Mouse (Mus musculus) gastrocnemius, postnatal 14 days (tissue): ENCODE results near the gene Caskin1. TPM values are rescaled to one million over a fixed set of nuclear protein-coding genes. Genes with fewer than 3 reads are reported as not detected.

Experiments used
- DNase-seq: peaks from one replicate; pipeline ENCODE4 v3.0.0; 2021; ENCODE audit warnings: mixed read lengths
- intact Hi-C: fragments of 180-260 bp; cut with DNase I; formaldehyde crosslinking; loops from one replicate; pipeline ENCODE4 v1.15.1; 2025; ENCODE audit warnings: low total_unique reads
- total RNA-seq, 2 experiments: library from RNA; stranded (reverse); gene quantifications; 2 replicates each; pipeline ENCODE4 v1.2.3; 2021

Caskin1 gene
- total RNA-seq, 2 experiments from 2014 or later = 0.22 to 0.31 TPM

DNA sequence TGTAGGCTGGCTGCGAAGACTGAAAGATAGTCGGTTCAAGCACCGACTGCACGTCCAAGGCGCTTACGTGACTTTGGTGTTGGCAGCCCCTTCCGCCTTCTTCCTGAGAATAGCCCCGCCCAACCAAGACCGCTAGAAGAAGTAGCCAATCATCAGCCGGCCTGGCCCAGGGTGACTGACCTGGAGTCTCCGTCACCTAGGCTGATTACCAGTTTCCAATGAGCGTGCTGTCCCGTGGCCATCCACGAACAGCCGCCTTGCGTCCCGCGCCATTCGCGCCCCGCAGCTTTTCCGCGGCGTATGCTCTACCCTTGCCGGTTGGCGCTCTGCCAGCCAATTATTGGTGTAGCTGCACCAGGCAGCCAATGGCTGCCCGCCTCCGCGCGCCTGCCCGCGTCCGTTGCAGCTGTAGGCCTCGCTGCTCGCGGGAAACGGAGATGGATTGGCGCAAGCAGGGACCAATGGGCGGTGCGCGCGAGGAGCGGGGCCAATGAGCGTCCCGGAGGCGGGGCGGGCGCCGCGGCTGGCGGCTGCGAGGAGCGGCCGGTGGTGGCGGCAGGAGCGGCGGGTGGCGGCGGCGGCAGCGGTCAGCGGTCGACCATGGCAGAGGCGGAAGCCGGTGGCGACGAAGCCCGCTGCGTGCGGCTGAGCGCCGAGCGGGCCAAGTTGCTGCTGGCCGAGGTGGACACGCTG is 18.3 kb upstream of the Caskin1 start, which contains the start of the genes E4f1 and Pgp:
E4f1 (minus strand) TSS at position 404 of the 693 bp plus-strand sequence.
Pgp (plus strand) TSS at position 483 of the 693 bp plus-strand sequence.
- DNase-seq = peak; percentile 99
- intact Hi-C loops = no loop called here

GRCm38 (mm10) chr17:24470701-24471527 is 17.5 kb upstream of the Caskin1 start:
- intact Hi-C loops = no loop called here
- DNase-seq = no peak

GRCm38 (mm10) chr17:24472512-24472911 is 15.9 kb upstream of the Caskin1 start:
- DNase-seq = peak; percentile 61
- intact Hi-C loops = no loop called here

DNA sequence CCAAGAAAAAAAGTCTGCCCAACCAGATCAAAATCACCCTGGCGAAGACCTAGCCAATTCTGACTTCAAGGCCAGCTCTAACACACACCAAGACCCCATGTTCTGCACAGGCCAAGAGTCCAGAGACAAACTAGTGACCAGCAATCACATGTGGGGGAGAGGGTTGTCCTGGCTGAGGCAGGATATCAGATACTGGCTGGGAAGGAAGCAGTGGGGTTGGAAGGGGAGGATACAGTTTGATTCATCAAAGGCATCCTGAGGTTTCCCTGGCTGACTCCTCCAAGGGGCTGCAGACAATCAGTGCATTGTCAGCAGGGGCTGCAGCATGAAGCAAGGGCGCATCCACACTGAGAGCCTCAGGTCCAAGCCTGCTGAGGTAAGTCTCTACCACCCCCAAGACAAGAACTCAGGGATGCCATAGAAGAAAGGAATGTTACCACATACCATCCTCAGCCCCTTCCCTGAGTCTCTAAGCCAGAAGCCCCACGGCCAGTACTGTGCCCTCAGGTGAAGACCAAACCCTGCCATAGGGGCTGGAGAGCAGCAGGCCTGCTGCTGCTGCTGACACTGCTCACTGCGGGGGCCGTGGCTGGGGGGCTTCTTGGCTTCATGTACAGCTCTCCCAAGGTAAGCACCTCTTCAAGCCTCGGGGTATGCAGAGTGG is 14.7 kb upstream of the Caskin1 start, which contains the start of gene Bricd5:
Bricd5 (plus strand) TSS at position 273 of the 664 bp plus-strand sequence.
- intact Hi-C loops = no loop called here

GRCm38 (mm10) chr17:24474557-24474956 is 13.8 kb upstream of the Caskin1 start:
- intact Hi-C loops = no loop called here
- DNase-seq = no peak

More for the DNA sequence above, 14.7 kb upstream of the Caskin1 start, which contains the start of gene Bricd5:
- DNase-seq = no peak

GRCm38 (mm10) chr17:24475586-24475985 is 12.8 kb upstream of the Caskin1 start:
- no peak for DNase-seq
- intact Hi-C loops = no loop called here

- DNase-seq = no peak
- intact Hi-C loops = no loop called here
Measured at GRCm38 (mm10) chr17:24476022-24476776, 12.2 kb upstream of the Caskin1 start.

DNA sequence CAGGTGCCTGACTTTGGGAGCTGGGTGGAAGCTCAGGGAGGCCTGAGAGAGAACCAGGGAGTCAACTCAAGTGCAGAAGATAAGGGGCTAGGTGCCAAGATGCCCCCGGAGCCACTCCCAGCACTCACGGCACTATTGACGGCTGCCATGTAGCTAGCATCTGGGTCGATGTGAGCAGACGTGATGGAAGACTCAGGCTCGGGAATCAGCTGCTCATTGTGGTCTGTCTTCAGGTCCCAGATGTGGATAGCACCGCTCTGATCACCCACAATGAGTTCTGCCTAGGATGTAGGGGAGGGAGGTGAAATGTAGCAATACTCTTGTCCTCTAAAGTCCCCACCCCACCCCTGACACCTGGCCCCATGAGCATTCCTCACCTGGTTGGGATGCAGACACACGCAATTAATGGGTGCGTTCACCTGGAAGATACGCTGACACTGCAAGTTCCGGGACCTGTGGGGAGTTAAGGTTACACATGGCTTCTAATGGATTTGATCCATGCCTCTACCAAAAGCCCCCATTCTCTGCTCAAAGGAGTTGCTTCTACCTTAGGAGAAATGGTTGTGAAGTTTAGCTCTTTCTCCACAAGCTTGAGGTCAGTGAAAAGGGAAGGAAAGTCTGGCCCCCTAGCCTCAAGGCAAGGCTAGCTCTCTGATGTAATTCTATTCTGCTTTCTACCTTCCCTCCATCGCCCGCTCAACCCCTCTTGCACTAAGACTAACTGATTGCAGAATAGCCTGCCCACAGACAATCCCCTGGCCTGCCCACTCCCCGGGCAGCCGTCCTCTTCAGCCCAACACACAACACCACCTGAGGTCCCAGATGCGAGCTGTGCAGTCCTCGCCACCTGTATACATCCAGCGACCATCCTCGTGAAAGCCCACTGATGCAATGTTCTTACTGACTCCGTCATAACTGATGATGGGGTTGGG is 11.1 kb upstream of the Caskin1 start:
- intact Hi-C loops = no loop called here
- DNase-seq = no peak

DNA sequence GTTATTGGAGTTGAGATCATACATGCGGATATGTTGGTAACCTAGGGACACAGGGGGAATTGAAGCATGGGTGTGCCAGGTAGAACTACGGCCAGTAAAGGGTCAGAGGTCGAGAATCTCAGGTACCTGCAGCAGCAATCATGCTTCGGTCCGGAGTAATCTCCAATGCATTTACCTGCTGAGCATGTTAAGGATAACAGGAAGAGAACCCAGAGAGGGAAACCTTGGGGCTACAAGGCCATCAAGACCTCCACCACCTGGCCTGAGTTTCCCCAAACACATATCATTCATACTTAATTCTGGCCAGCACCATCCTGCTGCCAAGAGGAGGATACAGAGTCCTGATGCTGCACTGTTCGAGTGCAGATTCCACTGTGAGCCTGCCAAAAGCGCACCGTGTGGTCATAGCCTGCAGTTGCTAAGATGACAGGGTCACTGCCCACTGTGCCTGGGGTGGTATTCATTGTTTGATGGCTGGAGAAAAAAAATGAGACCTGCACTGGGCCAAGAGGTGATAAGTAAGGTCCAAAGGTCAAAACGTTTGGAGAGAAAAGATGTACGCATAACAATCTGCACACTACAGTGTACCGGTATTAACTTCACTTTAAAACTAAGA is 10.3 kb upstream of the Caskin1 start:
- intact Hi-C loops = no loop called here
- no peak for DNase-seq

DNA sequence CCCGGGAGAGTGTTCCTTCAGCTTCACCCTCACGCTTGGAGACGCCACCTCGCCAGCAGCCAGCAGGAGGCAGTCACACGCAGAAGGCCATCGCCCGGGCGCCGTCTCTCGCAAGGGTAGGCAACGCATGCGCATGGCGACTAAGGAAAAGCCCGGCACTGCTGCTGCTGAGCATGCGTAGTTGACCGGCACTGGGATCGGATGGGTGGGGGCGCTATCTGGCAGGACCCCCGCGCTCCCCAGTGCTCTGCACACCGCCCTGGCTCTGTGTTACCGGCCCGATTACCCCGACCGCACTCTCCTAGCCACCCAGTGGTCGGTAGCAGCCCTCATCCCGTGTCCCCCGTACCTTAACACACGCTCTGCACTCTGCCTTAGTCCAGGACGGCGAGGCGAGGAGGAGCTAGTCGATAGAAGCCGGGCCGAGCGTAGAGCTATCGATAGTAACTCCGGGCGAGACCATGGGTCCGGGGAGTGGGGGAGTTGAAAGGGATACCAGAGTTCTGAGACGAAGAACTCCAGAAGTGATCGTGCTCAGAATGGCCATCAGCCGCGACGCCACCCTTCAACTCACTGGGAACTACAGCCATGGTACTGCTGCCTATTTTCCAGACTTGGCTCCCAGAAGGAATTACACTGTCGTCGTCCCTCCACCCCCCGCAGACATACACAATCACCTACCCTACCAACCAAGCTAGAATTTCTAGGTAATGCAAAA is 9.6 kb upstream of the Caskin1 start, which contains the start of gene Mlst8:
Mlst8 (minus strand) TSS at position 416 of the 718 bp plus-strand sequence.
- intact Hi-C loops = no loop called here
- DNase-seq = peak; percentile 99

DNA sequence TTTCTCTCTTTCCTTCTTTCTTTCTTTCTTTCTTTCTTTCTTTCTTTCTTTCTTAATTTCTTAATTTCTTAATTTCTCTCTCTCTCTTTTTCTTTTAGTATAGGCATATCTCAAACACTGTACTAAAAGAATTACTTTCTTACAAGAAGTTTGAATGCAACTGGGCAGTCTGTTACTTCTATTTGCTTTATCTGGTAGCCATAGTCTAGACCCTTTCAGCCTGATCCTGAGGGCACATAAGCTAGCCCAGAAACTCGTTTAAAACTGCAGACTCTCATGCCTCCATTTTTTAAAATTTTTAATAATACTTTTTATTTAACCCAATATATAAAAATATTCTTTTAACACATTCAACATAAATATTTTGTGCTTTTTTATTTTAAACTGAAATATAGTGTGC is 9.0 kb upstream of the Caskin1 start:
- DNase-seq = no peak

DNA sequence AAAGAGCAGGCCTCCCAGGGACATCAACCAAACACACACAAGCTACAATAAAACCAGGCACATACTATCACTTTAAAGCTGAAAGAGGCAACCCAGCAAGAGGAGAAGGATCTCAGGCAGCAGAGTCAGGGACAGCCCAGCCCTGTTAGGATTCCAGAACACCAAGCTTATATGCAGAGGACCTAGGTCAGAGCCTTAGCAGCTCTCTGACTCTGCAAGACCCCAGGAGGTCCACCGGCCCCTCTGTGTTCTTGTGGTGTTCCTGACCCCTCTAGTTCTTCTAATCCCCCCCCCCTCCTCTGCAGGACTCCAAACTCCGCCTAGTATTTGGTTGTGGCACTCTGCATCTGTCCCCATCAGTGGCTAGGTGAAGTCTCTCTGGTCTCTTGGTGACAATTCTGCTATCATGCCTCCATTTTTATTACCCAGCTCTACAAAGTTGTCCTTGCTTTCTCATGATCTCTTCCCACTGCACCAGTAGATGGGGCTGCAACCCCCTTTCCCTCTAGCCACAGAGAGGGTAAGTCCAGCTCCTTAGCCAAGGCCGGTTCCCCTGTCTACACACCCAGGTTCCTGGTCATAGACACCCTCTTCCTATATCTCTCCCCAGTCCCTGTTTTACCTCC is 8.1 kb upstream of the Caskin1 start:
- DNase-seq = no peak
- intact Hi-C loops = loop anchor here (5.0 kb wide), 1 partner anchor 37 kb away; no protein-coding TSS in a partner anchor

More for the DNA sequence above, 9.0 kb upstream of the Caskin1 start:
- intact Hi-C loops = no loop called here

DNA sequence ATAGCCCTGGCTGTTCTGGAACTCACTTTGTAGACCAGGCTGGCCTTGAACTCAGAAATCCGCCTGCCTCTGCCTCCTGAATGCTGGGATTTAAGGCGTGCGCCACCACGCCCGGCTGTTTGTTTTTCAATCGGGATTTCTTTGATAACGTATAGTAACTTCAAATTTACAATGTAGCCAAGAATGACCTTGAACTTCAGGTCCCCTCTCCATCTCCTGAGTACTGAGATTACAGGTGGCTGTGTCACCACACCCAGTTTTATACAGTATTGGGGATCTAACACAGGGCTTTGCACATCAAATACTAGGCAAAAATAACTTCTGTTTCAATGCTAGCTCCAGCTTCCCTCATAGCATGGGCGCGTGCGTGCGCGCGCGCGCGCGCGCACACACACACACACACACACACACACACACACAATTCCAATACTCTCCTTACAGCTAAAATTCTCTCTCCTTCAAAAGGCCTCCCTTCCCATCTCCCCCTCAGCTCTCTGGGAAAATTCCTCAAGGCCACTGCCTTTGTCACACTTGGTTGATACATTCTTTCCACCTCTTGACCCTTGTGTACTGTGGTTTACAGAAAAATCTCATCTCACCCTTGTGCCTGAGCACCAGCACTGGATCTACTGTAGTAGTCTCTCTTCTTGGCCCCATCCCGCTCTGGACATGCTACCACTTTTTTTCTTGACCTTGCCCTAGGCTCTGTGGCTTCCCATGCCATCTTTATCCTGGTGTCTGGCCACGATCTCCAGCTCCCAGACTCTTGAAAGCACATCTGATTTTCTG is 7.2 kb upstream of the Caskin1 start:
- intact Hi-C loops = loop anchor here (5.0 kb wide), 1 partner anchor 36 kb away; no protein-coding TSS in a partner anchor
- DNase-seq = no peak

- DNase-seq = no peak
- intact Hi-C loops = loop anchor here (5.0 kb wide), 1 partner anchor 34 kb away; no protein-coding TSS in a partner anchor
Measured at GRCm38 (mm10) chr17:24483495-24483894, 4.9 kb upstream of the Caskin1 start.

GRCm38 (mm10) chr17:24485090-24485860 is 3.1 kb upstream of the Caskin1 start:
- intact Hi-C loops = loop anchor here (5.0 kb wide), 1 partner anchor 42 kb away; the partner anchor contains the start of gene Traf7

More at GRCm38 (mm10) chr17:24485090-24485860, 3.1 kb upstream of the Caskin1 start:
- DNase-seq = no peak
